Mouse (Mus musculus): Measurements from ENCODE around the gene Casp8.
A peak's percentile ranks its signal among the peaks of the same experiment; 100 is the strongest.
"Not testable (repeated sequence)": the region's sequence is repeated elsewhere in the genome, so short reads cannot be mapped to it uniquely, and the experiment has no call there.

The Casp8 gene

GRCm38 (mm10) chr1:58795291-58796058 lies at the start of gene Casp8:
TSS of gene Casp8 (plus strand) at chr1:58795374.
- no peak for DNase-seq (ENCODE audit: low spot score in 2 of 2)

GRCm38 (mm10) chr1:58746880-58747279 lies 48.3 kb upstream of the Casp8 start:
- peak in 1 of 2 experiments; percentile 49 for DNase-seq (ENCODE audit: low spot score in 2 of 2)

- DNase-seq (ENCODE audit: low spot score in 2 of 2): no peak
Measured at GRCm38 (mm10) chr1:58759451-58759850, 35.7 kb upstream of the Casp8 start.

DNA sequence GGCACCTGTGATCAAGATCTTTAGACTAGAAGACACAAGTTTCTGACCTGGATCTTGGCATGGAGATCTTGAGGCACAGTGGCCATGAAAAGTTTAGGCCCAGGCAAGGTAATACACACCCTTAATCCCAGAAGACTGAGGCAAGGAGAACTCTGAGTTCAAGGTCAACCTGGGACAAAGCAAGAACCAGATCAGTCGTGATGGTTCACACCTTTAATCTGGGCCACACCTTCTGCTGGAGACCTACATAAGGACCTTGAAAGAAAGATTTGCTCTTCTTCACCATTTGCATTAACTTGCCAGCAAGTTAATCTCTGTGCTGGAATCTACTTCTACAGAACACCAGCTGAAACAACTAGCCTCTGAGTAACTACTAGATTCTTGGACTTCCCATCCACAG lies 34.6 kb upstream of the Casp8 start:
- no peak for DNase-seq (ENCODE audit: low spot score in 2 of 2)

DNA sequence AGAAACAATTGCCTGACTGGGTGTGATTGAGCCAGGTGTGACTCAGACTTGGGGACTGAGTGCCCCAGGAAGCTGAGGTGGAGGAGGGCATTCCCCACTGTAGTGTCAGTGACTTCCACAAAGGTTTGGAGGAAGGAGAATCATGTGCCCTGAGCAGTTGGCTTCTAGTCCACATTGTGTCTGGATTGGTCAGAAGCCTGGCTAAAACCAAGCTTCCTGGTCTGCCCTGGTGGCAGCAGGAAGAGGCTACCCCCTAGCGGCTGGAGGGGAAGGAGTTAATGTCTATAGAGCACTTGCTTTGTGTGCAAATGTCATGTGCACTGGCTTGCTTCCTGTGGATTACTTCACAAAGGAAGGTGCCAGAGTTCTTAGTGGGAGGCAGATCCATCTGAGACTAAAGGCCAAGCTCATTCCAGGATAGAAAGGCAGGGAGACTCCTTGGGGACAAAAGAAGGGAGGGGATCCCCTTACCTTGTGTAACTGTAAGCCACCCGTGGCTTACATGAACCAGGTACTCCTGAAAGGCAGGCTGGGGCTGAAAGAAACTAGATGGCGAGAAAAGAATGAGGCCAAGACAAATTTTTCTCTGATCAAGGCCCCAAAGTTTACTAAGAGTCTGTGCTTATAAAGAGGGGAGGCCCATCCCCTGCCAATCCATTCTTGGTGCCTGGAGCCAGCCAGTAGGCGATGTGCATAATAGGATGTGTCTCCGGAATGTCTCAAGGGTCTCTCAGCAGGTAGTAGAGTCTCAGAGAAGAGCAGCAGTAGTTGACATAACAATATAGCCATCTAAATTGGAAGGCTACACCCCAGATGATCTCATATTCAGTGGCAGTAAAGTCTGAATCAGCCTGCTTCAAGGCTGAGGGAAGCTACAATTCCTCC lies 33.5 kb upstream of the Casp8 start:
- DNase-seq (ENCODE audit: low spot score in 2 of 2): not testable (repeated sequence)

DNA sequence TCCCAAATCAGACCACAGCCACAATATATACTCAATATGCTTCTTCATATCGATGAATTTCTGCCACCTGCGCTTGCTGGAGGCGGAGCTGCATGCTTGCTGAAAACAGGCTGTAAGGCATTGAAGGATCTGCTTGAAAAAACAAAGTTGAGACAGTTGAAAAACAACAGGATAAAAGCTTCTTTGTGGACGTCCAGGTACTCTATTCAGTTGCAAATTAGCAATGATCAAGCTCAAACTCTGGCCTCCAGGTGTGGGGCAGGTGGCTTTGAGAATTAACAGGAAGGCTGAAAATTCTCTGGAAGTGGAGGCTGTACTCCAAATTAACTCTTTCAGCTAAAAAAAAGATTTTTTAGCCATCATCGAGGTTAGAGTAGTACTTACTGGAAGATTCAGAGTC lies 32.6 kb upstream of the Casp8 start:
- DNase-seq (ENCODE audit: low spot score in 2 of 2): no peak

- not testable (repeated sequence) for DNase-seq (ENCODE audit: low spot score in 2 of 2)
Measured at GRCm38 (mm10) chr1:58766446-58766845, 28.7 kb upstream of the Casp8 start.

DNA sequence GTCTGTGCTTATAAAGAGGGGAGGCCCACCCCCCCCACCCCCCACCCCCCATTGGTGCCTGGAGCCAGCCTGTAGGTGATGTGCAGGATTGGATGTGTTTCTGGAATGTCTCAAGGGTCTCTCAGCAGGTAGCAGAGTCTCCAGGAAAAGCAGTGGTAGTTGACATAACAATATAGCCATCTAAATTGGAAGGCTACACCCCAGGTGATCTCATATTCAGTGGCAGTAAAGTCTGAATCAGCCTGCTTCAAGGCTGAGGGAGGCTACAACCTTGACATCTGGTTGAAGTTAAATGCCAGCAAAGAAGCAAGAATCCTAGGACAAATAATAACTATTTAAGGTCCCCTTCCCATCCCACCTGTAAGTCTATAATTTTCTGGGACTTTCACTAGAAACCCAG lies 26.0 kb upstream of the Casp8 start:
- no peak for DNase-seq (ENCODE audit: low spot score in 2 of 2)

DNA sequence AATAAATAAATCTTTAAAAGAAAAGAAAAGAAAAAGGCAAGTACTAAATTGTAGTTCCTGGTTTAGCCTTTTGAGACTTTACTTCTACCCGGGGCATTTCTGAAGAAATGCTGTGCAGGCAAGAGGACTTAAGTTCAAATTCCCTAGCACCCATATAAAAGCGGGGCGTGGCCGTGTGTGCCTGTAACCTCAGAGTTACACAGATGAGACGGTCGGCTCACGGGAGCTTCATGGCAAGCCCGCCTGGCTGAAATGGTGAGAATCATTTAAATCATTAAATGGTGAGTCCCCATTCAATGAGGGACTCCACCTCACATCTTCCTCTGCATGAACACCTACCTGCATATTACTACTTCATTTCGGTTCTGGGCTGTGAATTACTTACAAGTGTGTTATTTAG lies 25.5 kb upstream of the Casp8 start:
- no peak for DNase-seq (ENCODE audit: low spot score in 2 of 2)

- no peak for DNase-seq (ENCODE audit: low spot score in 2 of 2)
Measured at GRCm38 (mm10) chr1:58770111-58770720, 25.0 kb upstream of the Casp8 start.

DNA sequence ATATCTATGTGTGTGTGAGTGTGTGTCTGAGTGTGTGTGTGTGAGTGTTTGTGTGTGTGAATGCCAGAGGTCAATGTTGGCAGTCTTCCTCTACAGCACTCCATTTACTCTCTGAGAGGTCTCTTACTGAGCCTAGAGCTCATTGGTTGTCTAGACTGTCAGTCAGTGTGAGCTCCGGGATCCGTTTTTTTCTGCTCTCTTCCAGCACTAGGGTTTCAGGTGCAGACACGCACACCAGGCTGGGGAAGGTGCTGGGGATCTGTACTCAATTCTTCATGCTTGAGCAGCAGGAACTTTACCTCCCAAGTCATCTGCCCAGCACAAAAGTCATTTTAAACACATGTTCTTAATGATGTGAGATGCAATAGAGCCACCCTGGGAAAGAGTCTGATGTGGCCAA lies 23.1 kb upstream of the Casp8 start:
- no peak for DNase-seq (ENCODE audit: low spot score in 2 of 2)

GRCm38 (mm10) chr1:58773280-58773679 lies 21.9 kb upstream of the Casp8 start:
- DNase-seq (ENCODE audit: low spot score in 2 of 2): no peak

DNA sequence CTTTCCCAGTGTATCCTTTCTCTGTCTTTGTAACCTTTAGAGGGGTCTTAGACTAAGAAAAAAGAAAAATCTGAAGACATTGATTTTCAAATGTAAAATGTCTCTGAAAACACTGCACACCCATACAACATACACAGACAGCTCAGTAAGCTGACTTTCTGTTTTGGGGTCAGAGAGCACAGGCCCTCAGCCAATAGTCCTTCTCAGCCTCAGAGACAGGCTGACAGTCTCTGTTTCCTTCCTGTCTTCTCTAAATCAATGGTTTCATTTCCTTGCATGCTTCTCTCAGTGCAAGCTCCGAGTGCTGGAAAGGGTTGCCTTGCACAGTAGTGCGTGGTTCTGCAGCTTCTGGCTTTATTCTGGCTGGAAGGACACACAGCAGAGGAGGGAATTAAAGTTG lies 21.3 kb upstream of the Casp8 start:
- DNase-seq (ENCODE audit: low spot score in 2 of 2): no peak

- no peak for DNase-seq (ENCODE audit: low spot score in 2 of 2)
Measured at GRCm38 (mm10) chr1:58775361-58775760, 19.8 kb upstream of the Casp8 start.

DNA sequence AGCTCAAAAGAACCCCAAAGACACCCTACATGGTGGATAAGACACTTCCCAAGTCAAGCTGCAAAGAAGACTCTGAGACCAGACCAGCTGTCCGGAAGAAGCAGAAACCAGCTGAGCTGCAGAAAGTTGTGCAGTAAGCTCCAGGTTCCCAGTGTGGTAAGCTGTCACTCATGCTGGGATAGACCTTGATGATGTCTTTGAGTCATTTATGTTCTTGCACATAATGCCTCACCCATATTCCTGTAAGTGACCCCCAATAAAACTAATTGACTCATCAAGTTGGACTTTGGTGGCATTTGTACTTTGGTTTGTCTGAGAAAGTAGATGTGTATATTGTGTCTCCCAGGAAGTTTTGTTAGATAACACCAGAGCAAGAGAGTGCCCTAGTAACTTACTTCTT lies 17.6 kb upstream of the Casp8 start:
- no peak for DNase-seq (ENCODE audit: low spot score in 2 of 2)

GRCm38 (mm10) chr1:58778226-58778625 lies 16.9 kb upstream of the Casp8 start:
- no peak for DNase-seq (ENCODE audit: low spot score in 2 of 2)

- no peak for DNase-seq (ENCODE audit: low spot score in 2 of 2)
Measured at GRCm38 (mm10) chr1:58786276-58786675, 8.9 kb upstream of the Casp8 start.

GRCm38 (mm10) chr1:58788410-58788809 lies 6.8 kb upstream of the Casp8 start:
- no peak for DNase-seq (ENCODE audit: low spot score in 2 of 2)

GRCm38 (mm10) chr1:58794705-58795104 lies 469 bp upstream of the Casp8 start:
- no peak for DNase-seq (ENCODE audit: low spot score in 2 of 2)

GRCm38 (mm10) chr1:58796059-58796363 lies 837 bp downstream of the Casp8 start:
- no peak for DNase-seq (ENCODE audit: low spot score in 2 of 2)

DNA sequence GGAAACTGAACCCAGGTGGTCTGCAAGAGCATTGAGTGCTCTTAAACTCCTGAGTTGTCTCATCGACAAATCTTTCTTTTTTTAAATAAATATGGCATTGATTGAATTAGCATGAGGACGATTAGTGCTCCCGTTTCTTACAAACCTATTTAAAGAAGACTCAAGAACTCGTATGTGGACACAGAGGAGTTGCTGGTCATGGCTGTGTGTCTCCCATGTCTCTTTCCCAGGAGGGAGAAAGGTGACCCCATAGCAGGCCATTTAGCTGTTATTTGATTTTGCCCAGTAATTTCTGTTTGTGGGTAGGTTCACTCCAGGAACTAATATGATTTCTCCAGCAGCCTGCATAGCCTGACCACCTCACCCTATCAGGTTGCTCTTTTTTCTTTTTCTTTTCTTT lies 1.7 kb downstream of the Casp8 start:
- no peak for DNase-seq (ENCODE audit: low spot score in 2 of 2)

GRCm38 (mm10) chr1:58797370-58797769 lies 2.2 kb downstream of the Casp8 start:
- no peak for DNase-seq (ENCODE audit: low spot score in 2 of 2)

GRCm38 (mm10) chr1:58798911-58799310 lies 3.7 kb downstream of the Casp8 start:
- DNase-seq (ENCODE audit: low spot score in 2 of 2): no peak

Data from frontal cortex, postnatal 10 days (tissue).